Mouse (Mus musculus) testis, postnatal 10 days (tissue): Measurements from ENCODE around the gene Zbtb39.
"Not testable (repeated sequence)": the region's sequence is repeated elsewhere in the genome, so short reads cannot be mapped to it uniquely, and the experiment has no call there.

Source experiments
- DNase-seq: peaks from one replicate; pipeline ENCODE4 v3.0.0; 2021; ENCODE audit warnings: low spot score

The Zbtb39 gene

DNA sequence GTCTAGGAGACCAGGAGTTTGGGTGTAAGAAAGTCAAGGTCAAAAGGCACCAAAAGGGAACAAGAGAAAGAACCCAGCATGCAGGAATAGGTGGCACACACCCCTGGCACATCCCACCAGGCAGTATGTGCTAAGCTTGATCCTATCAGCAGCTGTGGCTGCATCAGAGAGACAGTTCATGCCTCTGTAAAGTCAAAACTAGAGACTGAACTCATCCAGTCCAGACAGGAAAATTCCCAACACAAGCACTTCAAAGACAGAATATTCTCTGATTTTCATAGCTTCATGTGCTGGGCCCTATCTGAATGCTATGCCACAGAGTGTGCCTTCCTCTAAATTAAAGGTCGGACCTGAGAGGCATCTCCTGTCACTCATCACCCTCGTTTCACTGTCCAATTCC lies 1.8 kb upstream of the Zbtb39 start:
- DNase-seq, result no peak

DNA sequence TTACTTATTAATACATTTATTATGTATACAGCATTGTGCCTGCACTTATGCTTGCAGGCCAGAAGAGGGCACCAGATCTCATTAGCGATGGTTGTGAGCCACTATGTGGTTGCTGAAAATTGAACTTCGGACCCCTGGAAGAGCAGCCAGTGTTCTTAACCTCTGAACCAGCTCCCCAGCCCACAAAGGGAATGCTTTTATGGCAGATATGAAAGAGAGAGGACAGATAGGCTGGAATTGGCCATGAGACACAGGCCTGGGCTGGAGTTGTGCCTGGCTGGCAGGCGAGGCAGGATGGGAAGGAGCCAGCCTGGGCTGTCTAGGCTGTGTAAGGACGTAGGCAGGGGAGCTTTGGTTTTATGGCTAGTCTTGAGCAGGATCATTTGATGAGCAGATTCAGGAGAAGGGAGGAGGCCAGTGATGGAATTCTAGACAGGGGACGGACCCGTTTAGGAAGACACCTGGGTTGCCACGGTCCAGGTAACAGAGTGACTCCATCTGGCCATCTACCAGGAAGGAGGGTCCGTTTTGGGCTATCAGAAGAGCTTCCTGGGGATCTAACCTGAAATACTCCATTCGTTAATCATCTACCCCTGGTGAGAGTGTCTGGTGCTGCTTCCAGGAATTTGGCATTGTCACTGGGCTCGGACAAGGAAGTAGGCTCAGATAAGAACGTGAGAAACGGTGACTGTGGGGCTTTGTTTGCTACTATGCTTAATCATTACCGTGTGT lies 1.0 kb upstream of the Zbtb39 start:
- DNase-seq, result peak; percentile 66

DNA sequence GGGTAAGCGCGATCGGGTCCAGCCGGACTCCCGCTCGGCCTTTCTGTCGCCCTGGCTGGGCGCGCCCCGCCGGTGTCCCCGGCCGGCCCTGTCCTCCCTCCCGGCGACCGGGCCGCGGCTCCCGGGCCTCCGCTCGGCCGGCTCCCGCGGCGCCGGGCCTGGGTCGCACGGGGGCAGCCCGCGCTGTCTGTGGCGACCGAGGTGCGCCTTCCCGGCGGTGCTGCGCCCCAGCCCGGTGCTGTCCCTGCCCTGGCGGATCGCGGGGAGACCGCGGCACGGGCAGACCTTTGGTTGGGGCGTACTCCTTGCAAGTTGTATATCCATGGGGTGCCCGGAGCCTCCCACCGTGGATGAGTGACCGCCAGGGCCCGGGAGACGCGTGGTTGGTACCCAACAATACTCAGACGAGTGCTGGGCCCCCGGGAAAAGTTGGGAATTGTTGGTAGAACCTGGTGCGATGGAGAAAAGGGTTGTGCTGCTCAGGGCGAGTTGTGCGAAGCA lies 373 bp downstream of the Zbtb39 start:
- peak; percentile 65 for DNase-seq

DNA sequence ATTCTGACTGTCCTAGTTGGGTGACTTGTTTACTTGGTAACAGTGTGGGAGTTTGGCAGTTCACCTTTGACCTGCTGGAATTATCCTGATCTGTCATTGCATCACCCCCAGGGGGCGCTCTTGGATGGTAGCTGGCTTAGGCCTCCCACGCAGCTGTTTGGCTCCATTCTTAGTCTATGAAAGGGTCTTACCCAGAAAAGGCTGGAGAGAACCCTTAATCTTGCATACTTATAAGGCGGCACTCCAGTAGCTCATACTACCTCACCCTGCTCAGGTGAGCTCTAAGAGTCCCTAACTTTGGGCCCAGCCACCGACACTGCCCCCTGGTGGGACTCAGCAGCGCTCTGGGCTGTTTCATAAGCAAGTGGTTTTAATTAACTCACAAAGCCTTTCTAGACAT lies 5.3 kb downstream of the Zbtb39 start:
- peak; percentile 84 for DNase-seq

DNA sequence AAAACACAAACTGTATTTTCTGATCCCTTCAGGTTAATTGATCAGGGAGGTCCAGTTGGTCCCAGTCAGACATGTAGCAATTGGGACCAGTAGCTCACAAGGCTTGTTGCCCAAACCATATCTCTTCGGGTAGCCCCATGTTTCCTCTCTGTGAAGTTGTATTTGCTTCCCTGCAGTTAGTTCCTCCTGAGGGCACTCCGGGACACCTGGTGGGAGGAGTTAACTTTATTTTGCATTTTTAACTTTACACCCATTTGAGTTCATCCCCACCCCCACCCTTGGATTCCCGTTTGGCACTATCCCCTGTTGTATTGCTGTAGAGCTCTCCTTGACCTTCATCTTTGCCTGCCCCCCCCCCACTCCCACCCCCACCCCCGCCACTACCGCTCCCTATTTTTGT lies 6.5 kb downstream of the Zbtb39 start:
- DNase-seq, result no peak

DNA sequence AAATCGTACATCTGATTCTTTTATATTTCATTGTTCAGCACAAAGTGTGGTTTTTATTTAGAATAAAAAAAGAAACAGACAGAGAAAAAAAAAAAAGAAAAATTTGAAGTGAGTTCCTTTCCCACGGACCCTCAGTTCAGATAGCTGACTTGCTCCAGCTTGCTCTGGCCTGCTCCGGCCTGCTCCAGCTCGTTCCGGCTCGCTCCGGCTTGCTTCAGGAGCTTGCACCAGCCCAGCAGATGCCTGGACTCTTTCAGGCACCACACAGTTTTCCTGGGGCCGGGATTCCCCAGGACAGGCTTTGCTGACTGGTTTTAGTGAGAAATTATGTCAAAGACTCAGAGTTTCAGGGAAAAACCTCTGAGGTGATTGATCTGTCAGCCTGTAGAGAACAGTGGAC lies 7.9 kb downstream of the Zbtb39 start:
- no peak for DNase-seq

DNA sequence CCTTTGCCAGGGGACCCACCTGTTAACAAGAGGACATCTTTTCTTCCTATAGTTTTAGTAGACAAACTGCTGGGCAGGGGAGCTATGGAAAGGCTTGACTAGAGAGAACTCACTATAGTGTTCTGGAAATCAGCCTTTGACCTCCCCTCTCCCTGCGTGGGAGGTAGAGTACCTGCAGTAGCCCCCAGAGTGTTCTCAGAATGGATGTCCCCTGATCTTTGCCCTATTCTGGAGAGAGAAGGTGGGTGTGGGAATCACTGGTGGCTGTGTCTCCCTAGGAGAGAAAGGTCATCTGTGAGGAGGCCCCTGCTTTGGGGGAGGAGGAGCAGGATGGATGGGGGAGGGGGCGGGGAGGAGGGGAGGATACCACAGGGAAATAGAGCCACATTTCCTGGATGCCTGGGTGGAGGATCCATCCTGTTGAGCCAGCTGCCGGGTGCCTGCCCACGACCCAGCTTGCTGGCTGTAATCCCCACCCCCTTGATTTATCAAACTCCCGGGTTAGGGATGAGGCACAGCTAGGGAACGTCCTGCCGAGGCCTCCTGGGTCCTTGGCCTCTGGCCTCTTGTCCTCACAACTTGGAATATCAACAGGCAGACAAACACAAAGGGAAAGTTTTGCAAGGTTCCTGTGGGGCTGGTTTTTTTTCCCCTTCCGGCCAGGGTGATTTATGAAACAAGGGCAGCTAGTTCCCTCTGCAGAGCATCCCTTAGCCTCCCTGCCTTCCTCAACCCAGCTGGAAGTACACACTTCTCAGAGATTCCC lies 9.7 kb downstream of the Zbtb39 start:
- peak; percentile 64 for DNase-seq

DNA sequence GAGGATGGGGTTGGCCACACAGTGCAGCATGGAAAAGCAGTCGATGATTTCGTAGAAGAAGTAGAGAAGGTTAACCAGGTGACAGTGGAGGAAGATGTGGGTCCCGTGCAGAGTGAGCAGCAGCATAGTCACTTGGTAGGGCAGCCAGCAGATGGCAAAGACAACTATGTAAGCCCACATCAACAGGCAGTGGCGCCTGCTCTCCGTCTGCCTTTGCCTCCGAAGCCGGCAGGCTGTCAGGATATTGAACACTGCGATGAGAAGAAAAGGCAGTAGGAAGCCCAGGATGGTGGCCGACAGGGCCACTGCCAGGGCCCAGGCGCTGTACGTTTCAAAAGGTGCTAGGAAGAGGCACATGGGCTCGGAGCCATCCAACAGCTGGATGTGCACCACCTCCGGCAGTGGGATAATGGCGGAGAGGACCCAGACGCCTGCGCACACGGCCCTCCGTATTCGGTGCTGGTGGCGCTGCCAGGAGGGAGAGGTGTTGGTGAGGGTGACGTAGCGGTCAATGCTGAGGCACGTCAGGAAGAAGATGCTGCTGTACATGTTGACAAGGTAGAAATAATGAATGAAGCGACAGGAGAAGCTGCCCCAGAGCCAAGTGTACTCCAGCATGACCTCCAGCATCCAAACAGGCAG lies 10.9 kb downstream of the Zbtb39 start:
- DNase-seq, result peak; percentile 38

DNA sequence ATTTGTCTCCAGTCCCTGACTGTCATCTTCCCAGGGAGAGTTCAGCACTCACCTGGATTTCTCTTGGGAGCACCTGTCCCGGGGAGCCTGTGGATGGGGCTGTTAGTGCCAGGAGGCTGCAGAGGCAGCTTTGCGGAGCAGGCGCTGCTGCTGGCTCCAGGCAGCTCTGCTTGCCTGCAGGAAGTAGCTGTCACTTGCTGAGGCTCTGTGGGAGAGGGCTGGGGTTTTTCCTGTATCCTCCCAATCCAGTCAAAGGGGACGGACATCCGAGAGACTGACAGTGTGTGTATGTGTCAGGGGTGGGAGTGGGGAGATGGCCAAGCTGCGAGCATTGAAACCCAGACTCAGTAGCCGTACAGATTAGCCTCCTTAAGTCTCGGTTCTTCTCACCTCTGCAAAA lies 12.2 kb downstream of the Zbtb39 start, which contains the start of gene Gpr182:
Gene Gpr182, minus strand, starts transcription at position 185 of the 400 bp plus-strand sequence.
- DNase-seq, result no peak

DNA sequence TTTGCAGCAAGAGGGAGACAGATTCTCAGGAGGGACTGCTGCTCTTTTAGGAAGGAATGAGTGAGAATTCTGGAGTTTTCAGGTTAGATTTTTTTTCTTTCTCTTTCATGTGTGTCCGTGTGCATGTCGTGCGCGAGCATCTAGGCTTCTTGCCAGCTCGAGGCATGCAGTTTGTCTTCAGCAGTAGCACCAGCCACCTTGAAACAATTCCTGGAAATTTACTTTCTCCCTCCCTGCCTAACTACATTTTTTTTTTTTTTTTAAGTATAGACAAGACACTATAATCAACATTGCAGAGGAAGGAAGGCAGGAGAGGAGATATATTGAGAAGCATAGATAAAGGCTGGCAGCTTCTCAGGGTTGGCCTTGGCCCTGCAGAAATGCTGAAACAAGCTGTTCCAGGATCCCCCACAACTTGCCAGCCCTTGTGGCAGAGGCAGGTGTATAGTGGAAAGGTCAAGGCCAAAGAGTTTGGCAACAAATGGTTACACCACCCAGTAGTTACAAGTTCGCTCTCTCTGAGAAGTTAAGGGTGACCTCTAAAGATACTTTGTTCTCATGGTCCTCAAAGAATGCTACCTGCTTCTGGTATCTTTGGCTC lies 15.3 kb downstream of the Zbtb39 start:
- peak; percentile 64 for DNase-seq

DNA sequence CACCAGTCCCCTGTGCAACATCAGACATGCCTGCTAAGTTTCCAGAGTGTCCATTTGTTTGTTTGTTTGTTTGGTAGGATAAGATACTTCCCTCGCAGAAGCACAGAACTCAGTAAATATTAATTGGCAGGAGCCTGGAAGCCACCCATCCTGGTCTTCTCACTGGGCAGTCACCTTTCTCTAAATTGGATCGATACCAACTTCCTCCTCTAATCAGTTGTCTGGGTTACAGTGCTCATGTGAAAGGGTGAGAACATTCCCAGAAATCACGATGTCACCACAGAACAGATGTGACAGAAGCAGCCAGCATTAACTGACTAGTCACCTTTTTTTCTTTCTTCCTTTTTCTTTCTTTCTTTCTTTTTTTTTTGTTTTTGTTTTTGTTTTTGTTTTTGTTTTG lies 15.9 kb downstream of the Zbtb39 start:
- DNase-seq, result no peak

DNA sequence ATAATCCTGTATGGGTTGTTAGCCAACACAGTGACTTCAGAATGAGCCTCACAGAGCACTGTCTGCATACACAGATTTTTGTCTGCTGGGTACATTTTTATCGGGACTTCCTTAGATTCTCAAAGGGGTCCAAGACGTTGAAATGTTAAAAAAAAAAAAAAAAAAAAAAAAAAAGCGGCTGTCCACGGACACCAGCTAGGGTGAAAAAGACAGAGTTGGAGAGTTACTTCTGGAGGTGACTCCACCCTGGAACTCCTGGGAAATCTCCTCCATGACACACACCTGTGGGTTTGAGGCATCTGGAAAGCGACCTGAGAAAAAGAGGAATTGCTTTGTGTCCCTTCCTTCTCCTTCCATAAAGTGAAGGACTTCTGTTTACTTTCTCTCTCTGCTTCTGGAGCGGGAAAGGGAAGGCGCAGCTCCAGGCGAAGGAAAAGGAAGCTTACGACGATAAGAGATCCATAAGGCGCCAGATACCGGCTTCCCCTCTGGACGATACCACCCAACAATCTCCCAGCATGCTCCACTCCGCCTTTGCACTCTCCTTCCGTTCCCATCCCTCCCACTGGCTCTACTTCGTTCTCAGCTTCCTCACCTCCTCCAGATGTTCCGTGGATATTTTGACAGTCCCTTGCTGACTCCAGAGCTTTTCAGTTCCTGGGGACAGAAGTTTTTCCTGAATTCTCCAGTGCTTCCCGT lies 16.6 kb downstream of the Zbtb39 start:
- DNase-seq, result peak; percentile 45

DNA sequence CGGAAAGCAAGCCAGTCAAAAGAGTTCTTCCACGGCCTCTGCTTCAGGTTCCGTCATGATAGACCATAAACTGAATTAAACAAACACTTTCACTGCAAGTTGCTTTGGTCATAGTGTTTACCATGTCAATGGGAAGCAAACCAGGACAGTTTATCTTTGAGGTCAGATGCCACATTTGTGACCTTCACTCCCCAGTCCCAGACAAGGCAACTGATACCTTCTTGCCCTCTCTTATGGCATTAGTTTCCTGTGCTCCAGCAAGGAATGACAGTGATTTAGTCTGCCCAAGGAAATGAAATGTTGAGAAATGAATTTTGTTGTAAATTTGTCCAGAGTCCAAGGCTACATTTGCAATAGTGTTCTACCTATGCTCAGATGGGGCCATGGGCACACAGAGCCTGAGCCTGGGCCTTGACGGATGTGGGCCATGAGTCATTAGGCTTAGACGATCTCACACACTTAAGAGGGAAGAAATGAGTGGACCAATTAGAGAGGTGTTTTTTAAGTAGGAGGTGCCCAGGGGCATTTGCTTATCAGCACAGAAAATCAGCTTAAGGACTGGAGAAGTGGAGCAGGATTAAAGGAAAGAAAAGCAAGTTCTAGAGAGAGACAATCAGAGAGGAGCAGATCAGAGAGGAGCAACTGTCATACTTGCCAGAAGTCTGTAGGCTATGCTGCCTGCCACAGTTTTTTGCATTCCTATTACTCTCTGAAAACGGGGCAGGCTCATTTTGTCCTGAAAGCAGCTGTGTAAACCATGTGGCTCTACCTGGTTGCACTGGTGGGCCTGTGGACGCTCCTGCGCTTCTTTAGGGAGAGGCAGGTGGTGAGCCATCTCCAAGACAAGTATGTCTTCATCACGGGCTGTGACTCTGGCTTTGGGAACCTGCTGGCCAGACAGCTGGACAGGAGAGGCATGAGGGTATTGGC lies 20.1 kb downstream of the Zbtb39 start, which contains the start of the genes Rdh1 and Rdh16f1:
Gene Rdh1, plus strand, starts transcription at position 541 of the 930 bp plus-strand sequence.
Gene Rdh16f1, plus strand, starts transcription at position 607 of the 930 bp plus-strand sequence.
- peak; percentile 29 for DNase-seq

DNA sequence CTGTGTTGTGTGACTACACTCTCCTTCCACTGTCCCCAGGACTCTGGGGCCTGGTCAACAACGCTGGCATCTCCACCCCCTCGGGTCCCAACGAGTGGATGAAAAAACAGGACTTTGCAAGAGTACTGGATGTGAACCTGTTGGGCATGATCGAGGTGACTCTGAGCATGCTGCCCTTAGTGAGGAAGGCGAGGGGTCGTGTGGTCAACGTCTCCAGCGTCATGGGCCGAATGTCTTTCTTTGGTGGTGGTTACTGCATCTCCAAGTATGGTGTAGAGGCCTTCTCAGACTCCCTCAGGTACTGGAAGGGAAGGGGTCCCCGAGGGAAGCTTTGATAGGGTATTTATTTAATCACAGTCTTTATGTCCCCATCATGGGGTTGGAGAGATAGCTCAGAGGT lies 23.6 kb downstream of the Zbtb39 start:
- peak; percentile 22 for DNase-seq

DNA sequence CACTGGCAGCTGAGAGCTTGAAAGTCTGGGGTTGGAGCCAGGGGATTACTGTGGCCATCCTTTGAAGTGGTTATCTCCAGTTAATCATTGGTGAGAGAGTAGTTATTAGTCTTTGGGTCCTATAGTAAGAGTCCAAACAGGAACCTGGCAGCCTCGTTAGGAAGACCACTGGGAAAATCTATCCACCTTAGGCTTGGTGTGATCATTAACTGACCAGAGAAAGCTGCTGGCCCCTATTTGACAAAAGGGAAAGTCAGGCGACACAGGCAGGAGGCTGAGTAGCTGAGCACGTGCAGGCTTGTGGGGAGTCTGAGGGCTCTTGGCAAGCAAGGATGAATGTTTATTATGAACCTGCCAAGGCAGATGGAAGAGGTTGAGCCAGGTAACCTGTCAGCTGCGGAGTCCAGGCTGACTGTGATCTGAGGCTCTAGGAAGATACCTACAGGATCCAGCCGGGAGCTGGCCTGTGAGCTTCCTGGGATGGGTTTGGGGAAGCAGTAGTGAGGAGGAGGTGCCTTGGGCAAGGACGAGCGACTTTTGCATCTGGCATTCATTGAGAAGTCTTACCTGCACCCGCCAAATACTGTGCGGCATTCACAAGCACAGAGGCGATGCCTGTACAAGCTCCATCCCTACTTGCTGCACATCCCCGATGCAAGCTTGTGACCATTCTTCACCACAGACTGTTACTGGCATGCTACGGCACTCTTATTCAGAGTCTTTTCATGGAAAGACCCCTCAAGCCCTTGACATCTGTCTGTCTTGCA lies 24.8 kb downstream of the Zbtb39 start:
- peak; percentile 33 for DNase-seq

DNA sequence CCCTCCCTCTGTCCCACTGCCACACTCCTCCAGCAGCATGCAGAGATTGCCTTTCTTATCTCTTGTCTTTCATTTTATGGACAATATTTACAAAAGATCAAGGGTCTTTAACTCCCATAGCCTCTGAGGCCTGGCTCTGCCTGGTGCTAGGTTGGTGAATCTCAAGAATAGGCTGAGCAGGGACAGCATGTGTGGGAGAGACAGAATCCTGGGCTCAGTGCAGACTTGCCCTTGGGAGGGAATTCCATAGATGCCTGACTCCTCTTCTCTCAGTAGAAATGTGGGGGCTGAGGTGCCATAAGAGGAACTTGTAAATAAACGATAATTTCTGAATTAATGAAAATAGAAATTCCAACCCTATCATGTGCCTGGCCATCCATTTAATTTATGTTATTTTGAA lies 27.2 kb downstream of the Zbtb39 start:
- DNase-seq, result peak; percentile 37

DNA sequence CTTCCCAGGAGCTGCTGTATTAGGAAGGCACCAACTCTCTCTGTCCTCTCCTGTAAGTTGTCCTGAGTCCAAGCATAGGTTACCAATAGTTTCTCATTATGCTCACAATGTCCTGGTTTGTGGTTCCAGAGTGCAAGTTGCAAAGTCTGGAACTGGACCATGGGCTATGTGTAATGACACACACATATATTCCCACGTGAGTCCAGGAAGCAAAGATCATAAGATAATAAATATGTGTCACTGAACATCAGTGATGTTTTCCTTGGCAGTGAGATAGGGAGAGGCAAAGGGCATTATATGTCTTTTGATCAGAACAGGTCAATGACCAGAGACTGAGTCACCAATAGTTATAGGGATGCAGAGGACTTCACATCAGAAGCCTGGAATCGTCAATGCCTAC lies 36.7 kb downstream of the Zbtb39 start, which contains the start of gene Rdh9:
Gene Rdh9, plus strand, starts transcription at position 376 of the 400 bp plus-strand sequence.
- no peak for DNase-seq

DNA sequence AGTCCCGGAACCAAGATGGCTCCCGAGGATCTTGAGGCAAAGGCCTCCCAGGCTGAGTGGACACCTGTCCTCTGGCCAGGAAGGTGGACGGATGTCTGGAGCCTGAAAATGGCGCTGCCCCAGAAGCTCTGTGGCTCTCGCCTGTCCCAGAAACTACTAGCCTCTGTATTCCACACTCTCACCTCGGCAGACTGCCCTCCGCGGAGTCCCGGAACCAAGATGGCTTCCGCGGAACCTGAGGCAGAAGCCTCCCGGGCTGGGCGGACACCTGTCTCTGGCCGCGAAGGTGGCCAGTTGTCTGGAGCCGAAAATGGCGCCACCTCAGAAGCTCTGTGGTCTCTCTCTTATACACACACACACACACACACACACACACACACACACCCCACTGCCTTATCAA lies 43.0 kb downstream of the Zbtb39 start:
- not testable (repeated sequence) for DNase-seq

DNA sequence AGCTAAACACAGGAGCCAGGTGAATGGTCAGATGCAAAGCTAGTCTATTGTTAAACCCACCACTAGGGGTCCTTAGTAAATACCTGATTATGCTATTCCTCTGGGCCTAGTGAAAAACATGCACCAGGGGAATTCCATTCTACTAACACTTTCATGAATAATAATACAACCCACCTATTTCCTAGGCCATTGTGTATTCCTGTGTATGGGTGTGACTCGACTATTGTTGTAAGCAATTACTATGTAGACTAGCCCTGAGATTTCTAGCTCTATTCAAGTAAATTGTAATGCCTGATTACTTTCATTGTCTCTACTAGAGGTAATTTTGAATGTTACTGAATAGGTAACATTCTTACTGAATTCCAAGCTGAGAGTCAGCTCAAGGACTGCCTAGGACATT lies 46.1 kb downstream of the Zbtb39 start:
- DNase-seq, result not testable (repeated sequence)
